Mouse (Mus musculus): ENCODE measurements around the gene Prdm2.

DNA sequence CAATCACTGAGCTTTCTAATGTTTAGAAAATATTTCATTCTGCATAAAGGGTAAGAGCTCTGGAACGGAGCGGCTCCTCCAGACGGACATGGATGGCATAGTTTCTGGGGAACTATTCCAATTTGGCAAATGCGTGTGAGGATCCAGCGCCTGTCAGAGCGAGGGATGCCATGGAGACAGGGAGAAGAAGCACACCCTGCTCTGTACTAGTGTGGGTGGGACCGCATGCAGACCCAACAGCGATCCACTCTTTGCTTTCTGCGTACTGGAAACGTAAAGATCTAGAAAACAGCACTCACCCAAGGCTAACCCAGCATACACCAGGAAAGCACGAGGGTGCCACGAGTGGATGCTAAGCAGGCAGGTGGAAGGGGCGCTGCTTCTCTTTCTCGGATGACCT is 86.3 kb downstream of the Prdm2 start:
- no peak for TF ChIP-seq CTCF (IDR thresholded peaks at IDR 0.05 in 2 of 3, conservative IDR thresholded peaks at IDR 0.05 in 1 of 3; ENCODE audit: control insufficient read depth in 1 of 3, insufficient read depth in 1 of 3, low read depth in 2 of 3, low read length in 3 of 3, poor library complexity in 1 of 3, severe bottlenecking in 1 of 3)
- no peak for TF ChIP-seq MAFK (IDR thresholded peaks at IDR 0.05; ENCODE audit: borderline replicate concordance, low read depth, low read length)
- TF ChIP-seq ZMIZ1 (IDR thresholded peaks at IDR 0.05; ENCODE audit: low read depth, low read length) = no peak
- no peak for TF ChIP-seq RCOR1 (IDR thresholded peaks at IDR 0.05; ENCODE audit: low read depth, low read length)
- TF ChIP-seq POLR2A (IDR thresholded peaks at IDR 0.05; ENCODE audit: control insufficient read depth in 1 of 2, insufficient read depth in 1 of 2, low read depth in 1 of 2, low read length in 2 of 2, poor library complexity in 1 of 2) = no peak
- no peak for TF ChIP-seq TCF12 (IDR thresholded peaks at IDR 0.05; ENCODE audit: low read depth, low read length)
- TF ChIP-seq JUND (IDR thresholded peaks at IDR 0.05; ENCODE audit: low read depth, low read length) = no peak
- no peak for TF ChIP-seq EP300 (IDR thresholded peaks at IDR 0.05; ENCODE audit: low read depth in 1 of 2, low read length in 2 of 2)
- no peak for TF ChIP-seq ZC3H11A (IDR thresholded peaks at IDR 0.05; ENCODE audit: low read depth, low read length)
- no peak for TF ChIP-seq POLR2AphosphoS2 (IDR thresholded peaks at IDR 0.05; ENCODE audit: low read length)
- no peak for TF ChIP-seq TBP (IDR thresholded peaks at IDR 0.05; ENCODE audit: low read depth, low read length)
- TF ChIP-seq MEF2A (IDR thresholded peaks at IDR 0.05; ENCODE audit: extremely low read depth, insufficient replicate concordance, low read depth, low read length, poor library complexity, severe bottlenecking) = no peak

All from MEL (cell line).